Mouse (Mus musculus): ENCODE measurements around the gene Ap2b1. TPM values are rescaled to one million over a fixed set of nuclear protein-coding genes. Genes with fewer than 3 reads are reported as not detected.

The Ap2b1 gene
- total RNA-seq, 2 experiments from 2014 or later: 28.8 to 36.0 TPM

DNA sequence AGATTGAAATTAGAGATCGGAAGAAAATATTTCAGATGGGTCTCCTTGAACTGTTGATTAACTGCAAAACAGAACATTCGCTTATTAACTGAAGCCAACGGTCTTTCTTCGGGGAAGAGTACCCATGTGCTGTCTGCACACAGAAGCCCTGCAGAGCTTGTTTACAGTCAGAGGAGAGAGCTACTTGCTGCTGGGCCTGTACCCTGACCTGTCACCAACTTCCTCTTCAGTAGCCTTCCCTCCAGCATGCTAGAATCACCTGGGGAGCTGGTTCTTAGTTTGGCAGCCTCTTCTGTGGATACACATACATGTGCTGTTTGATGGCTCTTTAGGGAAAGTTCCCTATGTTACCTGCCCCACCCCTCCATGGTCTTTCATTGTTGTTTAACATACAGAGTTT lies 13.2 kb upstream of the Ap2b1 start:
- no peak for TF ChIP-seq CTCF (IDR thresholded peaks at IDR 0.05)
- Histone ChIP-seq H3K27ac (no peak overlapping the region), H3K4me3 (no peak overlapping the region)
- no peak for DNase-seq
- intact Hi-C loops (cut with DNase I): no loop called here

DNA sequence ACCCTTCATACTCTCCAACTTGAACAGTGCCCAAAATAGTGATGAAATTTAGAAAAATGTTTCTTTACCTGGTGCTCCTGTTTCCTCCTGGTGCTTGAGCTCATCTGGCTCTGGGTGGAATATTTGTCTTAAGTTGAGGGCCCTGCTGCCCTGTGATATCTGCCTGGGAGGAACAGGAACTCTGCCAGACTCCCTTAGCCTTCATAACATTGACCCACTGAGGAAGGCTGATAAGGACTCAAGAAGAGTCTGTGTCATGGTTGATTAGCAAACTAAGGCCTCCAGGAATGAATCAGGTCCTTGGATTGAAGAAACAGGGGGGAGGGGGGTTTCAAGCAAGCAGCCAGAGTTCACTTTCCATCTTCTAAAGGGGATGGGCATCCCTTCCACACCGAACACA lies 12.3 kb upstream of the Ap2b1 start, which contains the start of gene Slfn14:
Gene Slfn14 (minus strand): TSS at position 161 of the 400 bp plus-strand sequence.
- no peak within 1 kb of the TSS for H3K27ac ChIP-seq
- H3K4me3 ChIP-seq: no peak within 1 kb of the TSS
- intact Hi-C loops (cut with DNase I): no loop called here
- DNase-seq: no peak
- no peak for TF ChIP-seq CTCF (IDR thresholded peaks at IDR 0.05)

DNA sequence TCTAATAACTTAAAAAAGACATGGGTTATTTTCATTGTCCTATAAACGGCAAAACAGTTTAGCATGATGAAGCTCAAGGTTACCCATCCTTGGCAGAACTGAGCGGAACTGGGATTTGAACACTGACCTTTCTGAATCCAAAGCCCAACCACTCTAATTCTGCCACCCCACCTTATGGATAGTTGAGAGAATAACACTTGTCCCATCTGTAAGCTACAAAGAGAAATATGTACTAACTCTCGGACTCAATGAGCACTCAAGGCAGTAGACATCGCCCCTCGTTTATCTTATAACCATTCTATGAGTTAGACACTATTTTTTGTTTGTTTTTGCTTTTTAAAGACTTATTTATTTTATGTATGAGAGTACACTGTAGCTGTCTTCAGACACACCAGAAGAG lies 9.8 kb upstream of the Ap2b1 start:
- no peak overlapping the region for H3K27ac ChIP-seq
- no peak for DNase-seq
- TF ChIP-seq CTCF (IDR thresholded peaks at IDR 0.05): no peak
- intact Hi-C loops (cut with DNase I): no loop called here
- H3K4me3 ChIP-seq: no peak overlapping the region

DNA sequence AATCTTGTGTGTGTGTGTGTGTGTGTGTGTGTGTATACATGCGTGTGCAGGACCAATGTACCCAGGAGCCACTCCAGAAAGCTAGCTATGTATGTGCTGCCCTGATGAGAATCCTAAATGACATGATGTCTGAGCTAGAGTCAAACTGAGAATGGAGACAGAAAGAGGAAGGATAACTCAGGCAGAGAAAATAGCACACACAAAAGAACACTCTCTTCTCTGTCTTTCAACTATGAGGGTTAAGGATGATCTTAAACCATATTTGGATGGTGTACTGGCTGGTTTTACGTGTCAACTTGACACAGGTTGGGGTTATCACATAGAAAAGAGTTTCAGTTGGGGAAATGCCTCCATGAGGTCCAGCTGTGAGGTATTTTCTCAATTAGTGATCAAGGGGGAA lies 9.2 kb upstream of the Ap2b1 start:
- TF ChIP-seq CTCF (IDR thresholded peaks at IDR 0.05): no peak
- H3K27ac ChIP-seq: no peak overlapping the region
- intact Hi-C loops (cut with DNase I): loop anchor here (2.0 to 10.0 kb wide), 2 partner anchors 19 to 375 kb away; partner anchors contain the start of gene Unc45b
- DNase-seq: no peak
- H3K4me3 ChIP-seq: no peak overlapping the region

DNA sequence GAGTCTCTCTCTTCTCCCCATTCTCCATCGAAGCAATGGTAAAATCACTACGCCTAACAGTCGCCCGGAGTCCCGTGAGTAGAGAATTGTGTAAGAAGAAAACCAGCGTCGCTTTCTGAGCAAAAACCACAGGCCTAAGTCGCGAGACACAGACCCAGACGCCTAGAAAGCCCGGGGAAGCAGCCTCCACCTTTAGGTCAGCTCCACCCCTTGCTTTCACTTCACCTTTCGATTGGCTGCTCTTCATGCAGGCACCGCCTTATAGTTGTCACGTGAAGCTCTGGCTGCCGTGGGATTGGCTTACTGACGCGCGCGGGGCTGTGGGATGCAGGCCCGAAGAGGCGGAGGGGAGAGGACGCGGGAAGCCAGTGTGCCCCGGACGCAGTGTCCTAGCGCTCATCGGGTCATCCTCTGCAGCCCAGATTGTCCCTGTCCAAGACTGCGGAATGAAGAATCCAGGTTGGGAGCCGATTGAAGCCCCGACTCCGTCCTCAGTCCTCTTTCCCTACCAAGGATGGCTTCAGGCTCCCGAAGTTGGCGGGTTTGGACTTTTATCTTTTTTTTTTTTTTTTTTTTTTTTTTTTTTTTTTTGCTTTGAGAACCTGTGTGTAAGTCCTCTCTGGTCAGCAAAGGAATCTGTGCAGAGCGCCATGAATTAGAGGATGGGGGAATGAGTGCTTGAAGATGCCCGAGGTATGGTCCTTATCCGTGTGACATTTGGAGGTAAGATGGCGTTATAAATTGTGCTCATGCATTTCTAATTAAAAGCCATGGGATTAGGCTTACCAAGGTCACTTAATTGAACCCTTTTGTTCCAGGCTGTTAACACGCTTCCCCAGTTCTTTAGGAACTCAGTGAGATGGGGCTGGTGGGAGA lies 7.2 kb upstream of the Ap2b1 start:
- Histone ChIP-seq H3K27ac (peak overlapping the region; percentile 88), H3K4me3 (peak overlapping the region; percentile 83)
- intact Hi-C loops (cut with DNase I): loop anchor here (2.0 to 10.0 kb wide), 2 partner anchors 21 to 377 kb away; partner anchors contain the start of gene Unc45b
- TF ChIP-seq CTCF (IDR thresholded peaks at IDR 0.05): no peak
- DNase-seq: peak; percentile 97

DNA sequence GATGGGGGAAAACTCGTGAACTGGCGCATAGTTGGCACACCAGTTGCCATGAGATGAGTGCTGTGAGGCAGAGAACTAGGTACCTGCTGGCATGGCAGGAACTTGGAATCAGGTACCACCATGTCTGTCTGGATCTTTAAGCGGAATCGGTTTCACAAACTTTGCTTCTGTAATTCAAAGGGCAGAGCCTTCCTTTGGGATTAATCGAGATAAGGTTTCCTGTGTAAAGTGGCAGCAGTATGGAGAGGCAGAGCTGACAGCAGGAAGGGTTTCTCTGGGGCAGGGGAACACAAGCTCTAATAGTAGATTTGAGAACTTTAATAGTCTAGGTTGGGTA lies 6.6 kb upstream of the Ap2b1 start:
- Histone ChIP-seq H3K4me3 (peak overlapping the region; percentile 83), H3K27ac (peak overlapping the region; percentile 88)
- intact Hi-C loops (cut with DNase I): loop anchor here (10.0 kb wide), 1 partner anchor 377 kb away; the partner anchor contains the start of gene Unc45b
- TF ChIP-seq CTCF (IDR thresholded peaks at IDR 0.05): no peak
- no peak for DNase-seq

DNA sequence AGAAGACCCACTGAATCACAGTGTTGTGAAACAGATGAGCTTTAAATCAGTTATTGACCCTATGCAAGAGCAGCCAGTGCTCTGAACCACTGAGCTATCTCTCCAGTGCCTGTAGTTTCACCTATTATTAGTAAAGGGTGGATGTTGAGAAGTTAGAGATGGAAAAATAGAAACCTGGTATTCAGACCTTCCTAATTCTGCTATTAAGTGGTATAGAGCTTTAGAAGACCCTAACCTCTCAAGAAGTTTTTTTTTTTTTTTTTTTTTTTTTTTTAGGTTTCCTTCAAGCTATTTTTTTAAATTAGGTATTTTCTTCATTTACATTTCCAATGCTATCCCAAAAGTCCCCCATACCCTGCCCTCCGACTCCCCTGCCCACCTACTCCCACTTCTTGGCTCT lies 5.6 kb upstream of the Ap2b1 start:
- TF ChIP-seq CTCF (IDR thresholded peaks at IDR 0.05): no peak
- no peak for DNase-seq
- intact Hi-C loops (cut with DNase I): loop anchor here (10.0 kb wide), 1 partner anchor 378 kb away; the partner anchor contains the start of gene Unc45b
- Histone ChIP-seq H3K27ac (0 out of 2 replicates have a peak overlapping the region, but pooled peaks have one; percentile 6), H3K4me3 (peak overlapping the region; percentile 83; the same call in 1 of the 2 replicates)

DNA sequence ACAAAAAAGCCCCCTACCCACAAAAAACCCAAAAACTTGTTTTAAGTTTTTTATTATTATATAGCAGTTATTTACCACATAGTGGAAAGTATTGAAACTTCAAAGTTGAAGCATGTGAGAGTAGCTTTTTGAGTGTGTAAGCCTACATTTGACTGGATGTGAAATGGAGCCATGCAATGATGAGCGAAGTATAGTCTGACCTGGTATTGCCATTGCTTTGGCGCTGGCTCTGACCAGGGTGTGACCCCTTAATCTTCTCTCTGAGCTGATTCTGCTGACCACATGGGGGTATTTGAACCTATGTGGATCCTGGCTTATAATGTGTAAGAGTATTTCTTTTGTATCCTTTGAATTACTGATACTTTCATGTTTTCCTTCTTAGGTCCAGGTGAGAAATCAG lies 4.7 kb upstream of the Ap2b1 start:
- intact Hi-C loops (cut with DNase I): loop anchor here (10.0 kb wide), 1 partner anchor 379 kb away; the partner anchor contains the start of gene Unc45b
- Histone ChIP-seq H3K4me3 (no peak overlapping the region), H3K27ac (no peak overlapping the region)
- DNase-seq: no peak
- TF ChIP-seq CTCF (IDR thresholded peaks at IDR 0.05): no peak

DNA sequence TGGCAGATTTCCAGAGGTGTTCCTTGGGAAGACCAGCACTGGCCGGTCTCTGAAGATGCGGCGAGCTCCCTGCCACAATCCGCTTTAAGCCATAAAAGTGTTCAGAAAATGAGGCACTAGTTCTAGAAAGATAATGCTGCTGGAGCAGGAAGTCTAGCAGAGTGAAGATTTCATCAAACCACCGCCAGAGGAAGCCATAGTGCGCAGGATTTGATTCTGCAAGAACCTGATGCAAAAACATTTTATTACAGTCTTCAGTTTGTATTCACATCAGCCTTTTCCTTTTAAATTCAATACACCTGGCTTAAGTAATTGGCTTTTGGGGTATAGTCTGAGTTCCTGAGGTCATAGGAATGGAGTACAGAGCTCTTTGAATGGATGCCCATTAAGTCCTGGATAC lies 1.0 kb upstream of the Ap2b1 start:
- DNase-seq: no peak
- H3K27ac ChIP-seq: peak overlapping the region; percentile 99
- intact Hi-C loops (cut with DNase I): loop anchor here (2.0 to 10.0 kb wide), 2 partner anchors 383 to 429 kb away; partner anchors contain the start of gene Unc45b
- H3K4me3 ChIP-seq: peak overlapping the region; percentile 95
- no peak for TF ChIP-seq CTCF (IDR thresholded peaks at IDR 0.05)

DNA sequence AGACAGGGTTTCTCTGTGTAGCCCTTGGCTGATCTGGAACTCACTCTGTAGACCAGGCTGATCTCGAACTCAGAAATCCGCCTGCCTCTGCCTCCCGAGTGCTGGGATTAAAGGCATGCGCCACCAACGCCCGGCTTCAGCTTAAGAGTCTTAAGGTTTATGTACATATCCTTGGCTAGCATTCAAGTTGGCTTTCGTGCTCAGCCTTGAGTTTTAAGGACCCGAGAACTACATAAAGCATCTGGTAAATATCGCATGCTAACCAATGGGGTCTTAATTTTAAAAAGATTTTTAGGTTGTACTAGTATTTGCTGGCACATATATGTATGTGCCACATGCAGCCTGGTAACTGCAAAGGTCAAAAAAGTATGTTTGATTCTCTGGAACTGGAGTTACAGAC lies 900 bp downstream of the Ap2b1 start:
- intact Hi-C loops (cut with DNase I): loop anchor here (2.0 to 10.0 kb wide), 2 partner anchors 385 to 431 kb away; partner anchors contain the start of gene Unc45b
- peak overlapping the region; percentile 99; the same call in 1 of the 2 replicates for H3K27ac ChIP-seq
- no peak for DNase-seq
- TF ChIP-seq CTCF (IDR thresholded peaks at IDR 0.05): no peak
- peak overlapping the region; percentile 95 for H3K4me3 ChIP-seq

DNA sequence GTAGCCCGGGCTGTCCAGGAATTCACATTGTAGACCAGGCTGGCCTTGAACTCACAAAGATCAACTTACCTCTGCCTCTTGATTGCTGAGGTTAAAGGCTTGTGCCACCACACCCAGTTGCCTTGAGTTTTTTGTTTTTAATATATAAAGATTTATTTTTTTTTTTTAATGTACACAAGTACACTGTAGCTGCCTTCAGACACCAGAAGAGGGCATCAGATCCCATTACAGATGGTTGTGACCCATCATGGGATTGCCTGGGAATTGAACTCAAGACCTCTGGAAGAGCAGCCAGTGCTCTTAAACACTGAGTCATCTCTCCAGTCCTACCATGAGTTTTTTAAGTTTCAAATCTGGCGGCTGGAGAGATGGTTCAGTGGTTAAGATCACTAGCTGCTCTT lies 2.6 kb downstream of the Ap2b1 start:
- TF ChIP-seq CTCF (IDR thresholded peaks at IDR 0.05): 0 out of 2 replicates have a peak, but pooled peaks have one; percentile 6
- intact Hi-C loops (cut with DNase I): no loop called here
- no peak for DNase-seq
- Histone ChIP-seq H3K27ac (no peak overlapping the region), H3K4me3 (no peak overlapping the region)

DNA sequence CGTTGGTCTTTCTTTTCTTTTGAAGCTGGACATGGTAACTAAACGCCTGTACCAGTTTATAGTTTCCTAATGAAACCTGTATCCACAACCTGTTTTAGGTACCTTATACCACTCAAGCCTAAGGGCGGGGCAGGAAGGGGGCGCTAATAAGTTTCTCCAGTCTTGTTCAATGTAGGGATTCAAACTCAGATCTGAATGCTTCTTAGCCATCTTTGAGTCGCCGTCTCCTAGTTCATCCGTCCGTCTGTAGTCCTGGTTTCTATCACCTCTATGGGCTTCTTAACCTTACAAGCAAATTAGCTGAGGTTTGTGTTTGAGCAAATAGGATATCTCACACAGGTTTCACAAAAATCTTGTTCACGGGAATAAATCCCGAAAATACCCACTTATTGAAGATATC lies 3.3 kb downstream of the Ap2b1 start:
- H3K4me3 ChIP-seq: peak overlapping the region; percentile 99
- intact Hi-C loops (cut with DNase I): no loop called here
- TF ChIP-seq CTCF (IDR thresholded peaks at IDR 0.05): no peak
- DNase-seq: no peak
- peak overlapping the region; percentile 94 for H3K27ac ChIP-seq

DNA sequence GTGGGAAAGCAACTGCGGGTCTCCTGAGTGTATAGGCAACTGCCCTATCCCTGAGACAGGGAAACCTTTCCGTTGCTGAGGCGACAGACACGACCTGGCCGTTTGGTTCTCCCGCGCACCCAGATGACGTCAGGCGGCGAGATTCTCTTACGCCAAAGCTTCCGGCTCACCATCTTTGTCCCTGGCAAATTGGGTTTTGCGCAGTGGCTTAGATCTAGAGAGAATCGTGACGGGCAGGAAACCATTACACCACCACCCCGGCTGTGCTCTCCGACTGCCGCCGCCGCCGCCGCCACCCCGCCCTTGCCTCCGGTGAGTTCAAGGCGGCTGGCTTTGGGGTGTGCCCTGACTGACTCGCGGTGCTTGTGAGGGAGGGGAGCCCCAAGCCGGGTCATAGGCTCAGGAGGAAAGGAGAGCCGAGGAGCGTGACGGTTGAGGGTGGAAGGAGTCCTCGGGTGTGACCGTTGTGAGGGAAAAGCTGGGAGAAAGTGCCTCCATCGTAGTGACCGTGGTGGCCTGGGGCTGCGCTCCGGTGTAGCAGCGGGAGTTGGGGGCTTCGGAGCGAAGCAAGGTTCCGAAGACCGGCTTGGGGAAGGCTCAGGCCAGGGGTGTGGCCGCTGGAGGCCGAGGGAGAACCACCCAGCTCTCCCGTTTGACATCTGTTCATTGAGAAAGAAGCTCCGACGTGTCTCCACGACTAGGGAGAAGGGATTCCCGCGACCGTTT lies 3.9 kb downstream of the Ap2b1 start, which contains the start of gene Pex12:
Gene Pex12 (minus strand): TSS at position 61 of the 726 bp plus-strand sequence.
- intact Hi-C loops (cut with DNase I): no loop called here
- no peak for TF ChIP-seq CTCF (IDR thresholded peaks at IDR 0.05)
- H3K27ac ChIP-seq: peak within 1 kb of the TSS; percentile 94
- peak within 1 kb of the TSS; percentile 99 for H3K4me3 ChIP-seq
- peak; percentile 94 for DNase-seq

All from gastrocnemius, adult 2 months (tissue).